Mouse (Mus musculus): ENCODE measurements at regions not wholly inside any gene's neighbourhood (a gene's known extent, or its start where the extent isn't known, plus 50 kb on each side); places are given as distances from the start of the nearest gene placed in this dataset.

GRCm38 (mm10) chr13:115178175-115178917 is 76.6 kb upstream of the Itga1 start:
- Histone ChIP-seq H3K9me3 (replicated peaks; ENCODE audit: low read length) (no peaks in the 10 kb centered on the region), H3K4me3 (replicated peaks in 1 of 3; ENCODE audit: low read depth in 2 of 3, low read length in 2 of 3, poor library complexity in 1 of 3) (no peak overlapping the region), H3K4me1 (ENCODE audit: control insufficient read depth in 1 of 2, insufficient read depth in 2 of 2) (peaks cover 0 to 6% of the 10 kb centered on the region in 2 experiments; a peak in 1 of 4 replicates), H3K36me3 (replicated peaks in 1 of 2; ENCODE audit: control insufficient read depth in 1 of 2, insufficient read depth in 1 of 2, low read length in 1 of 2) (no peaks in the 10 kb centered on the region), H3K27ac (ENCODE audit: insufficient read depth, low read depth) (no peak overlapping the region), H3K4me2 (ENCODE audit: insufficient read depth, low read depth, poor library complexity, severe bottlenecking) (no peak overlapping the region), H3K9ac (ENCODE audit: insufficient read depth, low read depth) (no peak overlapping the region), H3K79me2 (replicated peaks; ENCODE audit: control insufficient read depth, extremely low read depth, insufficient read depth, poor library complexity, severe bottlenecking) (no peaks in the 10 kb centered on the region), H3K27me3 (replicated peaks) (no peaks in the 10 kb centered on the region)
- dilution Hi-C loops (cut with MboI; ENCODE audit: extremely low pct_ligation_motif_present, extremely low pct_unique_long_range_greater_than_20kb, low sequenced_read_pairs) (no loop called here), in situ Hi-C loops (cut with MboI; ENCODE audit: low pct_ligation_motif_present, low pct_unique_long_range_greater_than_20kb, low sequenced_read_pairs) (no loop called here)
- no peak for DNase-seq (ENCODE audit: extremely low read depth)
- TF ChIP-seq KAT2A (IDR thresholded peaks at IDR 0.05; ENCODE audit: insufficient replicate concordance, low read length) (no peak), HCFC1 (IDR thresholded peaks at IDR 0.05; ENCODE audit: low read depth, low read length) (no peak), CHD1 (IDR thresholded peaks at IDR 0.05; ENCODE audit: low read depth, low read length) (no peak), ELF1 (IDR thresholded peaks at IDR 0.05; ENCODE audit: low read depth, low read length) (no peak), NRF1 (IDR thresholded peaks at IDR 0.05; ENCODE audit: low read depth, low read length) (no peak), ZNF384 (IDR thresholded peaks at IDR 0.05; ENCODE audit: low read depth, low read length) (no peak), USF1 (IDR thresholded peaks at IDR 0.05; ENCODE audit: low read depth, low read length) (no peak), MEF2A (IDR thresholded peaks at IDR 0.05; ENCODE audit: borderline replicate concordance, low read depth, low read length) (no peak)

DNA sequence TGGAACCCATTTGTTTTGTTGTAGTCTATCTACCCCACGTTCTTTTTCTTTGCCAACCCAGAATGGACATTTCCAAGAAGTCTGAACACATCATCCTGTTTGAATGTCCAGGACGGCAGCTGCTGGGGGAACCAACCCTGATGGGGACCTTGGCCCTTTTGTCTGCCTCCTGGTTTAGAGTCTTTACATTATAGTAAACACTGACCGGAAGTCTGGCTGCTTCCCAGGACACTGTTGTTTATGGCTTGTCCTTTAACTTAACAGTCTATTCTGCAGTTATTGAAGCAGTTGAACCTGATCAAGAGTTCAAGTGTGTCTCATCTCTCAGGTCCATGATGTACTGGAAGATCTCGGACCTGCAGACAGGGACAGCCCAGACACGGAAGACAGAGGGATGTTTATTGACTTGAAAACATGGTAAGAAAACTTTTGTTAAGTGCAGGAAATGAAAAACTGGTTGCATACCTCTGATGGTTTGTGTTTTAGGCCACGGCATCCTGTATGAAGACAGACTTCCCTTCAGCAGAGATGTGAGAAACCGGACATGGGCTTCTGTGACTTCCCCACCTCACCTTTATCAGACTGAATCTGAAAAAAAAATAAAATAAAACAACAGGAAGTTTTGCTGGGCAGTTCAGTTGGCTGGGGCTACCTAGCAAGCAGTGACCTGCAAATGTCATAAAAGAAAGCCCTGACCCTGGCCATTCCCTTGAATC is 69.7 kb upstream of the Itga1 start:
- dilution Hi-C loops (cut with MboI; ENCODE audit: extremely low pct_ligation_motif_present, extremely low pct_unique_long_range_greater_than_20kb, low sequenced_read_pairs) (no loop called here), in situ Hi-C loops (cut with MboI; ENCODE audit: low pct_ligation_motif_present, low pct_unique_long_range_greater_than_20kb, low sequenced_read_pairs) (loop anchor here (25.0 kb wide), 1 partner anchor 184 kb away; no protein-coding TSS in a partner anchor)
- Histone ChIP-seq H3K9ac (ENCODE audit: insufficient read depth, low read depth) (no peak overlapping the region), H3K4me3 (replicated peaks in 1 of 3; ENCODE audit: low read depth in 2 of 3, low read length in 2 of 3, poor library complexity in 1 of 3) (no peak overlapping the region), H3K27me3 (replicated peaks) (no peaks in the 10 kb centered on the region), H3K27ac (ENCODE audit: insufficient read depth, low read depth) (no peak overlapping the region), H3K4me1 (ENCODE audit: control insufficient read depth in 1 of 2, insufficient read depth in 2 of 2) (no peaks in the 10 kb centered on the region), H3K79me2 (replicated peaks; ENCODE audit: control insufficient read depth, extremely low read depth, insufficient read depth, poor library complexity, severe bottlenecking) (no peaks in the 10 kb centered on the region), H3K4me2 (ENCODE audit: insufficient read depth, low read depth, poor library complexity, severe bottlenecking) (no peak overlapping the region), H3K9me3 (replicated peaks; ENCODE audit: low read length) (no peaks in the 10 kb centered on the region), H3K36me3 (replicated peaks in 1 of 2; ENCODE audit: control insufficient read depth in 1 of 2, insufficient read depth in 1 of 2, low read length in 1 of 2) (no peaks in the 10 kb centered on the region)
- no peak for DNase-seq (ENCODE audit: extremely low read depth)
- TF ChIP-seq GABPA (IDR thresholded peaks at IDR 0.05; ENCODE audit: insufficient replicate concordance, low read depth, low read length) (no peak), JUN (IDR thresholded peaks at IDR 0.05; ENCODE audit: insufficient read depth, low read depth, low read length) (no peak), ZKSCAN1 (IDR thresholded peaks at IDR 0.05; ENCODE audit: borderline replicate concordance, low read depth, low read length) (no peak), USF2 (conservative IDR thresholded peaks at IDR 0.05; ENCODE audit: low read depth, low read length) (no peak), MYC (IDR thresholded peaks at IDR 0.05; ENCODE audit: low read depth, low read length) (no peak), MAX (IDR thresholded peaks at IDR 0.05; ENCODE audit: low read length) (no peak)
